Mouse (Mus musculus) ES-E14 (cell line): ENCODE data around the gene Ly6g5c. TPM values are rescaled to one million over a fixed set of nuclear protein-coding genes. Genes with fewer than 3 reads are reported as not detected.

Experiments used
- DNase-seq: peaks from one replicate; pipeline ENCODE4 v3.0.0-alpha.2; 2013; ENCODE audit warnings: low read depth, low spot score
- H3K27ac ChIP-seq: 2 replicates; pipeline ENCODE4 v1.5.1; 2012; ENCODE audit warnings: low read depth, mild to moderate bottlenecking, low read length, moderate library complexity, mixed read lengths; ENCODE audit not compliant: poor library complexity, insufficient read depth, severe bottlenecking
- H3K36me3 ChIP-seq: 2 replicates; pipeline ENCODE4 v1.6.1; 2012; ENCODE audit warnings: mild to moderate bottlenecking, low read length, moderate library complexity, mixed read lengths; ENCODE audit not compliant: control insufficient read depth, poor library complexity, insufficient read depth, severe bottlenecking
- H3K4me1 ChIP-seq, 2 experiments: fragments of 150-350 bp in 1 of 2; sonication (generic) in 1 of 2; 2 replicates each; pipeline ENCODE4 v1.6.1; 2012; ENCODE audit warnings: low read length in 2 of 2, mild to moderate bottlenecking in 1 of 2, mixed read lengths in 1 of 2; ENCODE audit not compliant: control insufficient read depth in 2 of 2, insufficient read depth in 2 of 2, poor library complexity in 1 of 2
- H3K4me3 ChIP-seq, 2 experiments: fragments of 150-350 bp in 1 of 2; sonication (generic) in 1 of 2; 2 replicates each; pipeline ENCODE4 v1.5.1; 2012; ENCODE audit warnings: low read length in 2 of 2, low read depth in 1 of 2, mild to moderate bottlenecking in 1 of 2, mixed read lengths in 1 of 2; ENCODE audit not compliant: insufficient read depth in 1 of 2, poor library complexity in 1 of 2, severe bottlenecking in 1 of 2
- H3K9ac ChIP-seq: 2 replicates; pipeline ENCODE4 v1.6.1; 2012; ENCODE audit warnings: low read depth, mild to moderate bottlenecking, low read length, mixed read lengths; ENCODE audit not compliant: poor library complexity, insufficient read depth, severe bottlenecking
- H3K9me3 ChIP-seq: fragments of 150-350 bp; sonication (generic); 2 replicates; pipeline ENCODE4 v1.6.1; 2012; ENCODE audit warnings: low read depth, mild to moderate bottlenecking, low read length; ENCODE audit not compliant: control insufficient read depth, insufficient read depth
- CHD2 ChIP-seq: IDR thresholded peaks from 2 replicates; pipeline ENCODE4 v1.6.1; 2014; ENCODE audit warnings: mild to moderate bottlenecking, low read depth, low read length, inconsistent platforms
- HCFC1 ChIP-seq: IDR thresholded peaks from 2 replicates; pipeline ENCODE4 v1.6.1; 2012; ENCODE audit warnings: low read length, inconsistent platforms, borderline replicate concordance; ENCODE audit not compliant: insufficient read depth
- MAFK ChIP-seq: IDR thresholded peaks from 2 replicates; pipeline ENCODE4 v1.6.1; 2014; ENCODE audit warnings: mild to moderate bottlenecking, low read depth, low read length, inconsistent platforms; ENCODE audit not compliant: insufficient read depth
- ZC3H11A ChIP-seq: IDR thresholded peaks from 2 replicates; pipeline ENCODE4 v1.6.1; 2012; ENCODE audit warnings: low read depth, mild to moderate bottlenecking, inconsistent platforms, low read length, borderline replicate concordance
- ZNF384 ChIP-seq: IDR thresholded peaks from 2 replicates; pipeline ENCODE4 v1.6.1; 2012; ENCODE audit warnings: low read depth, low read length, inconsistent platforms
- in situ Hi-C, 2 experiments: fragments of 600-800 bp; cut with MboI; formaldehyde crosslinking; loops; one replicate each; pipeline ENCODE4 v1.15.1; 2025; ENCODE audit warnings: low sequenced_read_pairs in 2 of 2, inconsistent platforms in 1 of 2; ENCODE audit not compliant: unreplicated experiment in 2 of 2
- total RNA-seq: library from RNA; depleted of rRNA; stranded (reverse); fragments of 300-350 nt; gene quantifications from 2 replicates; pipeline ENCODE4 v1.2.3, GENCODE M21; 2012

Ly6g5c gene
- total RNA-seq, 1 experiment, result 0.49 TPM

GRCm38 (mm10) chr17:35088825-35089644 is 19.0 kb upstream of the Ly6g5c start, which contains the start of gene Abhd16a:
Gene Abhd16a (plus strand): TSS chr17:35089263.
- H3K9ac ChIP-seq, result peak within 1 kb of the TSS; percentile 97
- peak within 1 kb of the TSS; percentile 74 to 85 for H3K4me3 ChIP-seq
- H3K36me3 ChIP-seq, result peaks cover 4% of the 10 kb centered on the region; the same call in 1 of the 2 replicates
- peaks cover 0 to 2% of the 10 kb centered on the region in 2 experiments; a peak in 1 of 4 replicates for H3K4me1 ChIP-seq
- TF ChIP-seq HCFC1, result no peak
- TF ChIP-seq ZNF384, result 0 out of 2 replicates have a peak, but pooled peaks have one; percentile 43
- no peak for TF ChIP-seq CHD2
- TF ChIP-seq ZC3H11A, result no peak
- TF ChIP-seq MAFK, result no peak
- DNase-seq, result peak; percentile 81
- in situ Hi-C loops, result no loop called here
- no peaks in the 10 kb centered on the region for H3K9me3 ChIP-seq
- H3K27ac ChIP-seq, result peak within 1 kb of the TSS; percentile 74; the same call in 1 of the 2 replicates

GRCm38 (mm10) chr17:35090166-35090932 is 17.7 kb upstream of the Ly6g5c start:
- Histone ChIP-seq H3K27ac (no peak overlapping the region), H3K9ac (no peak overlapping the region), H3K9me3 (no peaks in the 10 kb centered on the region), H3K36me3 (peaks cover 8% of the 10 kb centered on the region; the same call in 1 of the 2 replicates), H3K4me3 (peak overlapping the region in 1 of 2 experiments; percentile 74; a peak in 2 of 4 replicates), H3K4me1 (peaks cover 0 to 2% of the 10 kb centered on the region in 2 experiments; a peak in 1 of 4 replicates)
- in situ Hi-C loops, result no loop called here
- TF ChIP-seq ZC3H11A (no peak), MAFK (no peak), CHD2 (no peak), HCFC1 (no peak), ZNF384 (no peak)
- no peak for DNase-seq

DNA sequence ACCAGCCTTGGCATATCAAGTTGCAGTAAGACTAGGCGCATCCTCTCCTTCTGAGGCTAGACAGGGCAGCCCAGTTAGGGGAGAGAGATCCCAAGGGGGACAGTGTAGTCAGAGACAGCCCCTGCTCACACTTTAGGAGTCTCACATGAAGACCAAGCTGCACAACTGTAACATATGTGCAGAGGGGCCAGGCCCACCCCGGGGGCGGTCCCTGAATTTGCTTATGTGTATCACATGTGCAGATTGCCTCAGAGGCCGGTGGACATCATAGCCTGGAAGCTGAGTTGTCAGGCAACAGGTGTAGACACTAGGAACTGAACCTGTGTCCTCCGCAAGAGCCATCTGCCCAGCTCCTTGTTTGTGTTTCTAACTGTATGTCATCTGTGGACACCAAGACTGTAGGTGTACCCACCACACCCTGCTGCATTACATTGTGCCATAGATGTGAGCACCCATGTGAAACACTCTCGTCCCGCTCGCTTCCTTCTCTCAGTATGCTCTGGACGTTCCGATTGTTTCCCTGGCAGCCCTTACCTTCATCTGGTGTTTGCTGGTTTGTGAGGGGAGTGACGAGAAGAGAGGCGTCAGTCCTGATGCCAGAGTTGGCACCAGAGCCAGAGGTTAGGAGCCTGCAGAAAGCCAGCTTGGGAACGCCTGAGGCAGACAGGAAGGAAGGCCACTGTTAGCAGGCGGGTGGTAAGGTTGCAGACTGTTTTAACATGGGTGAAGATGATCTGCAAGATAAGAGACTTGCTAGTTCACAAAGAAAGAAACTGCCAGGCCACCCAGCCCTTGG is 15.5 kb upstream of the Ly6g5c start:
- in situ Hi-C loops, result no loop called here
- no peak for DNase-seq
- Histone ChIP-seq H3K9ac (no peak overlapping the region), H3K36me3 (peaks cover 12% of the 10 kb centered on the region; the same call in 1 of the 2 replicates), H3K4me1 (peaks cover 0 to 2% of the 10 kb centered on the region in 2 experiments; a peak in 1 of 4 replicates), H3K27ac (no peak overlapping the region), H3K9me3 (no peaks in the 10 kb centered on the region), H3K4me3 (no peak overlapping the region)
- TF ChIP-seq CHD2 (no peak), ZNF384 (no peak), ZC3H11A (no peak), MAFK (no peak), HCFC1 (no peak)
